Mouse (Mus musculus) left cerebral cortex, postnatal 25 days (tissue): ENCODE results near the gene Spcs1. TPM values are rescaled to one million over a fixed set of nuclear protein-coding genes. Genes with fewer than 3 reads are reported as not detected.

ENCODE experiments used
- DNase-seq, 2 experiments: peaks; one replicate each; pipeline ENCODE4 v3.0.0; 2022; ENCODE audit warnings: low spot score in 2 of 2, mixed read lengths in 1 of 2
- intact Hi-C: fragments of 180-260 bp; cut with DNase I; formaldehyde crosslinking; loops from one replicate; pipeline ENCODE4 v1.15.1; 2025
- total RNA-seq, 2 experiments: library from RNA; stranded (reverse); gene quantifications; 2 replicates each; pipeline ENCODE4 v1.2.3; 2021

Spcs1 gene
- total RNA-seq = 100 to 1,000 TPM; 165 to 185 TPM

DNA sequence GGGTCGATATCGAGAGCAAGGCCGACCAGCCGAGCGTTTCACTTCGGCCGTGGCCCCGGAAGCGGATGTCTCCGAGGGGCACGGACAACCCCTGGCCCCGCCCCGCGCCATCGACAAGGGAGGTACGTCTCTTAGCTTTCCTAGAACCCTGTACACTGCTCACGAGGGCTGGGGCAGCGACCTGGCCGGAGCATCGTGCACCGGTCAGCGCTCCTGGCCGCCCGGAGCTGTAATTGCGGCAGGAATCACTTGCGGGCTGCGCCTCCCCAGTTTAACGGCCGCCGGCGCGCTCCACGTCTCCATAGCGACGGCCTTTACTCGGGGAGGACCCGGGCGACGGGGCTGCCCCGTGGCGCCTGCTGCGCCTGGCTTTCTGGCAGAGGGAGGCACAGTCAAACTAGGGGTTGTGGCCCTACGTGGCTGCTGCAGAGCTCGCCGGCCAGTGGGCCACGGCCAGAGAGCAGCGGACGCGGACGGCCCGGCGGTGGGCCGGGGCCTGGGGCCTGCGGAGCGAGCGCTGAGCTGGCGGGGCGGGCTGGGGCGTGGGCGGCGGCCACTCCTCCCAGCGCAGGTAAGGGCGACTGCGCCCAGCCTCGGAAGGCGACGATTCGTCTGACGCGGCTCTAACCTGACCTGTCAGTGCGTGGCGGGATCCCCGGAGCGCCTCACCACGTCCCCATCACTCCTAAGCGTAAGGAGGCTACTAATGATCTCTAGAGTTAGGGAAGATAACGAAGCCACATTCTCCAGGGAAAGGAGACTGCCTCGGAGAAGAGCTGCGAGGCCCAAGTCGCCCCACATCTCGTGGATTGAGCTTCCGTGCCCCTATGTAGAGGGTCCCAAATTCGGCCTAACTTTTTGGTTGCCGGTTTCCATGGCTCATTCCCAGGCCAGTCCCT lies at the start of gene Spcs1, which contains the start of gene Glt8d1:
Gene Spcs1 (minus strand): TSS at position 366 of the 899 bp plus-strand sequence.
Gene Glt8d1 (plus strand): TSS at position 94 of the 899 bp plus-strand sequence.
- intact Hi-C loops = loop anchor here (2.0 kb wide), 2 partner anchors 17 to 51 kb away; partner anchors contain the start of genes Gnl3, Nek4 and Pbrm1
- DNase-seq = peak; percentile 89 to 92

DNA sequence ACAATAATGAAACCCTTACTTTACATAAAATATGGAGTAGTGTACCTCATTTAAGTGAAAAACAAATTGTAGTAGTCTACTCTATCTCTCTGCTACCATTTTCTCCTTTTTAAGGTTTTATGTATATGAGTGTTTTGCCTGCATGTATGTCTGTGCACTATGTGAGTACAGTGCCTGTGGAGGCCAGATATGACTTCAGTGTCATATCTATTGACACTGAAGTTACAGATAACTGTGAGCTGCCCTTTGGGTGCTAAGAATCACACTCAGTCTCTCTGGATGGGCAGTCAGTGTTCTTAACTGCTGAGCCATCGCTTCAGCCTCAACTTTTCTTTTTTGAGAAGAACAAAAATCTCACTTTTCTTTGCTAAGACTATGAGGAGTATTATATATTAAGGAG lies 44.3 kb upstream of the Spcs1 start:
- no peak for DNase-seq
- intact Hi-C loops = no loop called here

DNA sequence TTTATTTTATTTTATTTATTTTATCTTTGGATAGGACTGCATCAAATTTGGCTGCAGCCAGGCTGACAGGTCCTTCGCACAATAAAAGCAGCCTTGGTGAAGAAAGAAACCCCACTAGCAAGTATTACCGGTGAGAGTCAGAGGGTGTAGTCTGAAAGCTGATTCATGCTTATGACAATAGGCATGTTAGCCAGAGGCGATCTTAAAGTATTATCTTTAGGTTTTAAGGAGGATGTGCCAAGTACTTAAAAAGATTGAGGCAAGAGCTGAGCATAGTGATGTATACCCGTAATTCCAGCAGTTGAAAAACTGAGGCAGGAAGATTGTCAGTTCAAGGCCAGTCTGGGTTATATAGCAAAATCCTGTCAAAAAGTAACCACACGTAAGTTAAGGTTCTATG lies 43.8 kb upstream of the Spcs1 start:
- intact Hi-C loops = no loop called here
- no peak for DNase-seq

- DNase-seq = no peak
- intact Hi-C loops = no loop called here
These were observed 24.3 kb upstream of the Spcs1 start for GRCm38 (mm10) chr14:31025785-31026184.

DNA sequence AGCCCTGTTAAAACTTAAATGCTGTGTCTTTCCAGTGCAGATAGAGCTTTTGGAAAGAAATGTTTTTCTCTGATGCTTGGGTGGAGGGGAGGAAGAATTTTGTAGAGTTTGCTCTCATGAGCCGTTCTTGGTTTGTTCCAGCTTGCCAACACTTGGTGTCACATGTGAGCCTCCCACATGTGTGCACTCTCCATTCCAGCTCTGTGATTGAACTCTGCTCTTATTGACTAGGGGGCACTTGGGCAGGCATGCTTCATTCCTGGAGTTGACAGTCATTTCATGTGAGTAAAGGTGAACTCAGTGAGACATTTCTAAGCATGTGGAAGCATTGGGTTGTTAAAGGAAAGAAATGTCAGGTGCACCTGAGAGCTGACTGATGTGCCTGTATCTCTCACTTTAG lies 21.1 kb upstream of the Spcs1 start:
- no peak for DNase-seq
- intact Hi-C loops = no loop called here

DNA sequence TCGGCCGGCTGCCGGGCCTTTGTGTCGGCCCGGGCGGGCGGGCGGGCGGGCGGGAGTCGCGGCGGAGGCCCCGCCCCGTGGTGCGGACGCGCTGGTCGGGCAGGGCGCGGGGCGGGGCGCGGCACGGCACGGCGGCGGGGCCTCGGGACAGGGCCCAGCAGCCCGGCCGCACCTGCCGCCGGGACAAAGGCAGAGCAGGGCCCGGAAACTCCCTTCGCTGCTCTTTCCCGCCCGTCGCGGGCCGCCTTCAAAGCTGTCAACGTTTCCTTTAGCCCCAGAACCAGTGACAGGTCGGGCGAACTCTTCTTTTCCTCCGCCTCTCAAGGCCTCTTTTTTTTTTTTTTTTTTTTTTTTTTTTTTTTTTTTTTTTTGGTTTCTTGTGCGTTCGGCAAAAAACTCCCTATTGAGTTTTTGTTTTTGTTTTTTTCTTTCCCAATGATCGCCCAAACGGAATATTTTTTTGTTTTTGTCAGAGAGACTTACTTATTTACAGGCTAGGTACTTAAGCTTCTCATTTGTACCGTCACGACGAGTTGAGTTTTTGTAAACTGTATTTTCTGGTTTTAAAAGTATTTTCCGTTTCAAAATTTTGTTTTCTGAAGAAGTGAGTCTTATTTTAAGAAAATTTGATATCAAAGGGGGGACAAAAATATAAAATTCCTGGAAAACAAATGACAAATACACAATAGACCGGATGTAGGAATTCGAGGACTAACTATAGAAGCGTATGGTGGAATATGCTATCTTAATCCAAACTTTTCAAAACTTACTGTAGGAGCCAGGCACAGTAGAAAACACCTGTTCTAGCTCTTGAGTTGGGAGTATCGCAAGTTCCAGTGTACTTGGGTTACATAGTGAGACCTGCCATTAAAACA lies 18.1 kb upstream of the Spcs1 start:
- intact Hi-C loops = loop anchor here (2.0 kb wide), 1 partner anchor 19 kb away; the partner anchor contains the start of genes Glt8d1 and Spcs1
- peak; percentile 54 to 72 for DNase-seq

DNA sequence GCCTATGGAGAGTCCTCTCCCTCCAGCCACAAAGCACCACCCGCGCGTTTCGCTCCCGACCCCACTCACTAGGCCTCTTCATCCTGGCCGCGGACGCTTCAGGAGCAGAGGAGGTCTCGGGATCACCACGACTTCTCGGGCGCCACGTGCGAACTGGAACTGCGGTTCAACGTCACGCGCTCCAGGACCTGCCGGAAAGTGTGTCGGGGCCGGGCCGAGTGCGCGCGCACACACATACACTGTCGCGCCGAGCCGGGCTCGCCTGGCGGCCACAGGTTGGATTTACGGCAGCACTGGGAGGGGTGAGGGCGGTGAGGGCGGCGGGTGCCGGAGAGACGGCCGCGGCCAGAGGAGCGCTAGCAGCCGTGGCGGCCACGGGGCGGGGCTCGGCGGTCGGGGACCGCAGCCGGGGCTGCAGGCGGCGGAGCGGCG lies 17.4 kb upstream of the Spcs1 start, which contains the start of the genes Pbrm1 and Gnl3:
Gene Pbrm1 (plus strand): TSS at position 279 of the 432 bp plus-strand sequence.
Gene Gnl3 (minus strand): TSS at position 293 of the 432 bp plus-strand sequence.
- intact Hi-C loops = loop anchor here (2.0 kb wide), 1 partner anchor 18 kb away; the partner anchor contains the start of genes Glt8d1 and Spcs1
- peak; percentile 98 to 99 for DNase-seq

DNA sequence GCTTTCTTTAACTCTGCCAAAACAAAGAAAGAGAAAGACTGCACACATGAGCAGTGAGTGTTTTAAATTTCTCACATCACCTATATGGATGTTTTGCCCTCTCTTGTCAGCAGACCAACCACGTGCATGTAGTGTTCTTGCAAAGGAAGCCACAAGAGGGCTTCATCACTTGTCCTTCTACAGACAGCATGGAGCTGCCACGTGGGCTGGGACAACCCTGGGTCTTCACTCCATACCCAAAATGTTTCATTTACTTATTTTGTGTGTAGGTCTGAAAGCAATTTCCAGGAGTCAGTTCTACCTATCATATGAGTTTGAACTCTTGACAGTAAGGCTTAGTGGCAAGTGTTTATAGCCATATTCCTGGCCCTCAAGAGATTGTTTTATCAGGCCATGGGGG lies 16.4 kb upstream of the Spcs1 start:
- peak in 1 of 2 experiments; percentile 6 for DNase-seq
- intact Hi-C loops = loop anchor here (2.0 kb wide), 1 partner anchor 17 kb away; the partner anchor contains the start of genes Glt8d1 and Spcs1

DNA sequence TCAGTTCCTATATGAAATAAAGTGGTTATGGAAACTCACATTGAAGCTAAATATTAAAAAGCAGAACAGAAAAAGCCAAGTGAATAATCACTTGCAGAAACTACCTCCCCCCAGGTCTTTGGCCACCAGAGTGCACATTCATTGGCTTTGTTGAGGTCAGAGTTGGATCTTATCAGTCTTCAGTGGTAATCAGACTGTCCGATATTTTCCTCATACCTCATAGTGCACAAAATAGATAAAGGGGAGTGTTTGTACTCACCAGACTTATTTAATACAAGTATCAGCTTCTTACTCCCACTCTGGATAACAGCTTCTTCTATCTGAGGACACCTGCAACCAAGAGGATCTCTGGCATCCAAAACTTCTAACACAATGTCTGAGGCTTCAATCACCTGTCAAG lies 14.6 kb upstream of the Spcs1 start:
- DNase-seq = no peak
- intact Hi-C loops = no loop called here

DNA sequence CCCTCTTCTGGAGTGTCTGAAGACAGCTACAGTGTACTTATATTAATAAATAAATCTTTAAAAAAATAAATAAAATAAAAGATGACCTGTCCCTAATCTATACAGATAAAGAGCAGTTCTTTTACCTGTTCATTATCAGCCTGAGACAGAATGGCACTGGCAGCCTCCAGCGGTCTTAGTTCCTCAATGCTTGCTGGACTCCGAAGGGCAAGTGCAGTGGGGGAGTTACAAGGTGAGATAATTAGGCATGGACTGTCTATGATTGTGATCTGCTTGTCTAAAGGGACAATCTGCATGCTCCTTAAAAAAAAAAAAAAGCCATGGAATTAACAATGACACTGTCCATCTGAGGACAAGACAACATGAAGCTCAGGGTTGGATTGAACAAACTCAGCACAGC lies 12.5 kb upstream of the Spcs1 start:
- intact Hi-C loops = no loop called here
- DNase-seq = no peak

- intact Hi-C loops = no loop called here
- DNase-seq = peak in 1 of 2 experiments; percentile 21
These were observed 10.1 kb upstream of the Spcs1 start for GRCm38 (mm10) chr14:31011588-31011987.

- intact Hi-C loops = no loop called here
- no peak for DNase-seq
These were observed 5.3 kb upstream of the Spcs1 start for GRCm38 (mm10) chr14:31006779-31007178.

- no peak for DNase-seq
- intact Hi-C loops = no loop called here
These were observed 3.1 kb upstream of the Spcs1 start for GRCm38 (mm10) chr14:31004527-31004926.

DNA sequence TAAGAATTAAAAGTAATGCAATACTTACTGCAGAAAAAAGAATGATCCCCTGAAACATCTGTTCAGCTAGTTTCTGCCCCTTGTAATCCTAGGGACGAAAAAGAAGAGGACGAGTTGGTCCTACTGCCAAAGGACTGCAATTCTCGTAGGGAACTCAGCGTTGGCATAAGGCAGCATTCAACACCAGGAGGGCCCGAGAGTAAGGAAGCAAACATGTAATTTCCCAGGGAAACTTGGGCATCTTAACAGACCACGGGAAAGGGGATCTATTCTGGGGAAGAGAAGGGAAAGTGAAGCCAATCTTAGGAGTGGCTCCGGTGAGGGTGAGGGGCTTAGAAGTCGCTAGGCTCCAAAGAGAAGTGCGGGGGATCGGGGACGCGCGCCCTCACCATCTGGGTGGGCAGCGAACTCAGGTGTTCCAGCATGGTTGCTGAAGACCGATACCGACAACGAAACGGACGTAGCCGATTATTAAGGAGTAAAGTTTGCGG lies 611 bp downstream of the Spcs1 start:
- intact Hi-C loops = loop anchor here (2.0 kb wide), 2 partner anchors 18 to 50 kb away; partner anchors contain the start of genes Gnl3, Nek4 and Pbrm1
- DNase-seq = no peak

GRCm38 (mm10) chr14:31000356-31000755 lies 1.1 kb downstream of the Spcs1 start:
- no peak for DNase-seq
- intact Hi-C loops = loop anchor here (2.0 kb wide), 2 partner anchors 18 to 50 kb away; partner anchors contain the start of genes Gnl3, Nek4 and Pbrm1

- no peak for DNase-seq
- intact Hi-C loops = no loop called here
These were observed 5.1 kb downstream of the Spcs1 start for GRCm38 (mm10) chr14:30996417-30996816.

DNA sequence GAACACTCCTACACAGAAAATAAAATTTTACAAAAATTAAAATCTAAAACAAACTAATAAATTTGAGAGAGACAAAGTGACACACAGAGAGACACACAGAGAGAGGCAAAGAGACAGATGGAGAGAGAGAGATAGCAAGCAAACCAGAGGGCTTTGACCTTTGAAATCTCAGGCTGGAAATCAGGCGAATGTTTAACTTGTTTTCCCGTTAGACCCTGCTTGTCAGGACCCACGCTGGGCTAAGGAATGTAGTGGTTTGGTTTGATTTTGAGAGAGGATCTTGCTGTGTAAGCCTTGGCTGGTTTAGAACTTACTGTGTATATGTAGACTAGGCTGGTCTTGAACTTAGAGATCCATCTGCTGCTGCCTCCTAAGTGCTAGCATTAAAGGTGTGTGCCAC lies 25.2 kb downstream of the Spcs1 start:
- intact Hi-C loops = no loop called here
- DNase-seq = no peak

GRCm38 (mm10) chr14:30974204-30974603 lies 27.3 kb downstream of the Spcs1 start:
- peak; percentile 47 to 94 for DNase-seq
- intact Hi-C loops = loop anchor here (1.0 kb wide), 1 partner anchor 23 kb away; the partner anchor contains the start of gene Nek4

- intact Hi-C loops = no loop called here
- DNase-seq = no peak
These were observed 41.1 kb downstream of the Spcs1 start for GRCm38 (mm10) chr14:30960366-30960765.
